Mouse (Mus musculus) lung, adult 2 months (tissue): Measurements from ENCODE around the gene Wee1. TPM values are rescaled to one million over a fixed set of nuclear protein-coding genes. Genes with fewer than 3 reads are reported as not detected.
A peak's percentile ranks its signal among the peaks of the same experiment; 100 is the strongest.
"Not testable (repeated sequence)": the region's sequence is repeated elsewhere in the genome, so short reads cannot be mapped to it uniquely, and the experiment has no call there.

ENCODE experiments used
- DNase-seq: peaks from one replicate; pipeline ENCODE4 v3.0.0; 2022
- H3K4me1 ChIP-seq: fragments of 200-500 bp; 2 replicates; pipeline ENCODE4 v1.6.1; 2011; ENCODE audit warnings: low read length; ENCODE audit not compliant: control insufficient read depth, insufficient read depth
- H3K4me3 ChIP-seq: fragments of 200-500 bp; replicated peaks from 2 replicates; pipeline ENCODE3; 2011; ENCODE audit warnings: low read depth, mild to moderate bottlenecking, control low read depth, low read length; ENCODE audit errors: extremely low read depth
- CTCF ChIP-seq: fragments of 200-500 bp; IDR thresholded peaks from 2 replicates; pipeline ENCODE4 v1.5.1; 2011; ENCODE audit warnings: mild to moderate bottlenecking, low read length, control low read depth; ENCODE audit not compliant: insufficient read depth
- POLR2A ChIP-seq: fragments of 200-500 bp; IDR thresholded peaks from 2 replicates; pipeline ENCODE4 v1.6.1; 2011; ENCODE audit warnings: low read depth, mild to moderate bottlenecking, control low read depth, low read length, borderline replicate concordance; ENCODE audit errors: extremely low read depth
- WGBS: fragments of 180-500 bp; shearing (Covaris S2); methylation state at CpG from one replicate; pipeline ENCODE4 v1.1.7; 2018; 5-methylcytosine and 5-hydroxymethylcytosine counted together
- polyA plus RNA-seq: library from polyadenylated mRNA; depleted of rRNA; stranded (reverse); fragments of >200 nt; gene quantifications from 2 replicates; pipeline ENCODE4 v1.2.3, GENCODE M21; 2012

Wee1 gene
- polyA plus RNA-seq, 1 experiment, result 2.9 TPM

GRCm38 (mm10) chr7:110120157-110120784 is 1.6 kb upstream of the Wee1 start:
- 65% methylated on average over 2 of the region's 2 CpGs for WGBS
- no peak overlapping the region for H3K4me3 ChIP-seq
- H3K4me1 ChIP-seq, result peaks cover 5% of the 10 kb centered on the region
- TF ChIP-seq CTCF, result no peak
- DNase-seq, result no peak

DNA sequence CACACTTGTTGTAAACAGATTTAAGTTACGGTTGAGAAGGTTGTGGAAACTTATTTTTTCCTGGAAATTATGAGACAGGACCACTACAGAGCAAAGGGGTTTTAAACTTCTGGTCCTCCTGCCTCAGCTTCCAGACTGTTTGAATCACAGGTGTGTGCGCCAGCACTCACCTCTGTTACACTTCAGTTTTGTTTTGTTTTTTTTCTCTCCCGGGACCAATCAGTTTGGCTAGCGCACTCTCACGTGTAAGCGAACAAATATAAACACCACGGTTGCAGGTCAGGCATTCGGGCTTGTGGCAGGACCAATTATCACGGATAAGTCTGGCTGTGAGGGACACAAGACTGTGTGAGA is 707 bp upstream of the Wee1 start:
- no peak for TF ChIP-seq CTCF
- TF ChIP-seq POLR2A, result no peak
- DNase-seq, result no peak
- 1% methylated on average over 9 of the region's 9 CpGs for WGBS
- Histone ChIP-seq H3K4me3 (peak overlapping the region; percentile 63), H3K4me1 (peaks cover 5% of the 10 kb centered on the region)

DNA sequence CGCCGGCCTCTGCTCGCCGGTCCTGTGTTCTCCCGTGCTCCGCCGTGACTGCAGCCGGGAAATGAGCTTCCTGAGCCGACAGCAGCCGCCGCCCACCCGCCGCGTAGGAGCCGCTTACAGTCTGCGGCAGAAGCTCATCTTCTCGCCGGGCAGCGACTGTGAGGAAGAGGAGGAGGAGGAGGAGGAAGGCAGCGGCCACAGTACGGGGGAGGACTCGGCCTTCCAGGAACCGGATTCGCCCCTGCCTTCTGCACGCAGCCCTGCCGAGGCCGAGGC is 381 bp downstream of the Wee1 start:
- H3K4me3 ChIP-seq, result peak overlapping the region; percentile 81
- H3K4me1 ChIP-seq, result peaks cover 5% of the 10 kb centered on the region
- TF ChIP-seq POLR2A (no peak), CTCF (no peak)
- WGBS, result under 1% methylated on average over 27 of the region's 27 CpGs
- no peak for DNase-seq

- Histone ChIP-seq H3K4me1 (peaks cover 5% of the 10 kb centered on the region), H3K4me3 (peak overlapping the region; percentile 81)
- WGBS, result under 1% methylated on average over 74 of the region's 74 CpGs
- DNase-seq, result peak; percentile 74
- peak; percentile 45; the same call in 1 of the 2 replicates for TF ChIP-seq POLR2A
- no peak for TF ChIP-seq CTCF
Observed at GRCm38 (mm10) chr7:110122565-110123422, 948 bp downstream of the Wee1 start.

GRCm38 (mm10) chr7:110123844-110124555 is 2.2 kb downstream of the Wee1 start:
- no peak for TF ChIP-seq CTCF
- TF ChIP-seq POLR2A, result no peak
- H3K4me3 ChIP-seq, result peak overlapping the region; percentile 50
- H3K4me1 ChIP-seq, result peaks cover 5% of the 10 kb centered on the region; the same call in 1 of the 2 replicates
- WGBS, result 41% methylated on average over 12 of the region's 12 CpGs
- DNase-seq, result peak; percentile 33

GRCm38 (mm10) chr7:110128566-110128965 is 6.7 kb downstream of the Wee1 start:
- Histone ChIP-seq H3K4me3 (no peak overlapping the region), H3K4me1 (peaks cover 2% of the 10 kb centered on the region; the same call in 1 of the 2 replicates)
- no peak for DNase-seq
- 77% methylated on average over 2 of the region's 2 CpGs for WGBS
- TF ChIP-seq CTCF (no peak), POLR2A (no peak)

- H3K4me3 ChIP-seq, H3K4me1 ChIP-seq, DNase-seq: not testable (repeated sequence)
- WGBS, result 81% methylated on average over 2 of the region's 2 CpGs
Observed at GRCm38 (mm10) chr7:110132272-110132671, 10.4 kb downstream of the Wee1 start.

- WGBS, result 84% methylated on average over 5 of the region's 5 CpGs
- TF ChIP-seq CTCF, result no peak
- no peak for TF ChIP-seq POLR2A
- Histone ChIP-seq H3K4me1 (no peaks in the 10 kb centered on the region), H3K4me3 (no peak overlapping the region)
- no peak for DNase-seq
Observed at GRCm38 (mm10) chr7:110133988-110134387, 12.1 kb downstream of the Wee1 start.

GRCm38 (mm10) chr7:110138538-110138937 is 16.7 kb downstream of the Wee1 start:
- 91% methylated on average over 2 of the region's 2 CpGs for WGBS
- H3K4me3 ChIP-seq, result no peak overlapping the region
- no peaks in the 10 kb centered on the region for H3K4me1 ChIP-seq
- no peak for DNase-seq
- no peak for TF ChIP-seq CTCF
- no peak for TF ChIP-seq POLR2A

GRCm38 (mm10) chr7:110143863-110144262 is 22.0 kb downstream of the Wee1 start:
- DNase-seq, result no peak
- H3K4me3 ChIP-seq, result no peak overlapping the region
- TF ChIP-seq POLR2A (no peak), CTCF (no peak)
- no peaks in the 10 kb centered on the region for H3K4me1 ChIP-seq
- 94% methylated on average over 1 of the region's 1 CpGs for WGBS
